Mouse (Mus musculus): ENCODE results near the gene Fam135a. TPM values are rescaled to one million over a fixed set of nuclear protein-coding genes. Genes with fewer than 3 reads are reported as not detected.
A peak's percentile ranks its signal among the peaks of the same experiment; 100 is the strongest.

Gene Fam135a
- total and polyA plus RNA-seq, 2 experiments from 2014 or later, result 23.0 to 31.9 TPM

DNA sequence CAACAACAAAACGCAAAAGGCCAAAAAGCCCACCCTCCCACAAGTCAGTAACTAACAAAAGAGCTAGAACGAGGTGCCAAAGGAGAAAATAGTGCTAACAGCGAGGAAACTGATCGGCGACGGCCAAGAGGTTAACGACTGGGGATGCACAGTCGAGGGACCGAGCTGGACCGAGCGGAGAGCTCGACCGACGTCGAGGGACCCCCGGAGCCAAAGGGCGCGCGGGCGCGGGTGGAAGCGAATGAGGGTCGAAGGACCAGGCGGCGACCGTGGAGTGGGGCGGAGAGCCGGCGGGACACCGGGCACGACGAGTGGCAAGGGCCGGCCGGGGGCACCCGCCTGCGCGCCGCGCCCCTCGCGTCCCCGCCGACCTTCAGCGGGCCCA is 608 bp downstream of the Fam135a start:
- WGBS, result under 1% methylated on average over 26 of the region's 44 CpGs

DNA sequence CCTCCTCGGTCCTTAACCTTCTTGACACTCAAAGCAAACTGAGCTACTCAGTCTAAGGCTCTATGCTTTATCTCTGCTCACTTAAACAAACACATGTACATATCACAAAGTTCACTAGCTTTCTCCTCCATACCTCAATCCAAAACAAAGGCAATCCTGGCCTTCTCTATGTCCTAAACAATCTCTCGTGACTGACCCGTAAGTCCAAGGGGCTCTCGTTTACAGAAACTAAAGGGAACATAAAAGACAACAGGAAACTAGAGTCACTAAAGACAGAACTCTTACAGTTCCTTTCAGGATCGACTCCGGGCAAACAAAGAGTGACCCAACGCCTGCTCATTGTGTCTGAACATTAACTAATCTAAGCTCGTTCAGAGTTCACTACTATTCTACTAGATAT is 2.6 kb downstream of the Fam135a start:
- Histone ChIP-seq H3K4me2 (ENCODE audit: low read depth, low read length) (peak overlapping the region; percentile 30; the same call in 1 of the 2 replicates), H3K4me1 (ENCODE audit: insufficient read depth, low read length) (no peaks in the 10 kb centered on the region), H3K27me3 (ENCODE audit: insufficient read depth, low read length) (no peaks in the 10 kb centered on the region), H3K9ac (replicated peaks; ENCODE audit: low read length) (no peak overlapping the region), H3K4me3 (ENCODE audit: low read length) (no peak overlapping the region), H3K9me3 (ENCODE audit: low read length) (no peaks in the 10 kb centered on the region), H3K36me3 (ENCODE audit: insufficient read depth, low read length) (no peaks in the 10 kb centered on the region), H3K27ac (no peak overlapping the region)
- DNase-seq (ENCODE audit: low spot score) (no peak), ATAC-seq (no peak)
- TF ChIP-seq CTCF (IDR thresholded peaks at IDR 0.05; ENCODE audit: low read depth), result no peak
- WGBS, result 47% methylated on average over 8 of the region's 8 CpGs

More for the DNA sequence above, 608 bp downstream of the Fam135a start:
- Histone ChIP-seq H3K4me1 (ENCODE audit: insufficient read depth, low read length) (no peaks in the 10 kb centered on the region), H3K9ac (replicated peaks; ENCODE audit: low read length) (peak overlapping the region; percentile 93), H3K27ac (peak overlapping the region; percentile 91), H3K4me2 (ENCODE audit: low read depth, low read length) (peak overlapping the region; percentile 76), H3K27me3 (ENCODE audit: insufficient read depth, low read length) (no peaks in the 10 kb centered on the region), H3K9me3 (ENCODE audit: low read length) (no peaks in the 10 kb centered on the region), H3K36me3 (ENCODE audit: insufficient read depth, low read length) (no peaks in the 10 kb centered on the region), H3K4me3 (ENCODE audit: low read length) (peak overlapping the region; percentile 94)
- TF ChIP-seq CTCF (IDR thresholded peaks at IDR 0.05; ENCODE audit: low read depth), result no peak
- DNase-seq (ENCODE audit: low spot score) (peak; percentile 39), ATAC-seq (no peak; the same call in 1 of the 2 replicates)

DNA sequence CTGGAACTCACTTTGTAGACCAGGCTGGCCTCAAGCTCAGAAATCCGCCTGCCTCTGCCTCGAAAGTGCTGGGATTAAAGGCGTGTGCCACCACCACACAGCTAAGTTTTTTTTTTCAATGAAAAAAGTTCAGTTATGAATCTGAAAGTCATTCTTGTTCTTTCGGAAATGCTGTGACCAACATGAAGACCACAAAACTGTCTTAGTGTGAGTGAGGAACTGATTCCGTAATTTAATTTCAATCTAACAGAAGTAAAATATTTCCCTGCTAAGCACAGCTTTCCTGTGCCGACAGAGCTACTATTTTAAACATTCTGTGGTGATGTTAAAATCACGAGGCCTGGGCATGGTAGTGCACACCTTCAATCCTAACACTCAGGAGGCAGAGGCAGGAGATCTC is 7.7 kb downstream of the Fam135a start:
- WGBS, result 95% methylated on average over 7 of the region's 7 CpGs
- no peak for ATAC-seq
- no peak overlapping the region for H3K9ac ChIP-seq (replicated peaks; ENCODE audit: low read length)
- H3K4me3 ChIP-seq (ENCODE audit: low read length), result no peak overlapping the region
- H3K9me3 ChIP-seq (ENCODE audit: low read length), result no peaks in the 10 kb centered on the region
- no peaks in the 10 kb centered on the region for H3K4me1 ChIP-seq (ENCODE audit: insufficient read depth, low read length)
- no peak overlapping the region for H3K27ac ChIP-seq
- DNase-seq (ENCODE audit: low spot score), result no peak
- H3K27me3 ChIP-seq (ENCODE audit: insufficient read depth, low read length), result no peaks in the 10 kb centered on the region
- H3K36me3 ChIP-seq (ENCODE audit: insufficient read depth, low read length), result no peaks in the 10 kb centered on the region
- no peak for TF ChIP-seq CTCF (IDR thresholded peaks at IDR 0.05; ENCODE audit: low read depth)
- H3K4me2 ChIP-seq (ENCODE audit: low read depth, low read length), result no peak overlapping the region

DNA sequence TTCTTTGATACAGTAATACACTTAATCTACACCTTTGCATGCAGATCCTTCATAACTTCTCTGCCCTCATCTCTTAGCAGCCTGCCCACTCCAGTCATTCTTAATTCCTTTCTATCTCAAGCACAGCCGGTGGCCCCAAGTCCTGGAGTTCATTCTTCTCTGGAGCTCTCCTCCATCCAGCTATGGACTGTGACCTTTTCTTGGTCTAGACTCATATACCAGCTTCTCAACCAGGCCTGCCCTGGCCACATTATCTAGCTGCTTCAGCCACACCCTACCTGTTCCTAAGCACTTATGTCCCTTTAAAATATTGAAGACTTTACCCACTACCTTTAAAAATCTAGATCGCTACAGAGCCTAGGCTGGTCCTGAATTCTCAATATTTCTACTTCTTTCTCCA is 9.5 kb downstream of the Fam135a start:
- TF ChIP-seq CTCF (IDR thresholded peaks at IDR 0.05; ENCODE audit: low read depth), result no peak
- H3K27me3 ChIP-seq (ENCODE audit: insufficient read depth, low read length), result no peaks in the 10 kb centered on the region
- H3K36me3 ChIP-seq (ENCODE audit: insufficient read depth, low read length), result no peaks in the 10 kb centered on the region
- no peaks in the 10 kb centered on the region for H3K4me1 ChIP-seq (ENCODE audit: insufficient read depth, low read length)
- H3K9me3 ChIP-seq (ENCODE audit: low read length), result no peaks in the 10 kb centered on the region
- 92% methylated on average over 2 of the region's 2 CpGs for WGBS
- H3K4me2 ChIP-seq (ENCODE audit: low read depth, low read length), result no peak overlapping the region
- no peak for ATAC-seq
- no peak overlapping the region for H3K27ac ChIP-seq
- no peak overlapping the region for H3K4me3 ChIP-seq (ENCODE audit: low read length)
- no peak for DNase-seq (ENCODE audit: low spot score)
- no peak overlapping the region for H3K9ac ChIP-seq (replicated peaks; ENCODE audit: low read length)

DNA sequence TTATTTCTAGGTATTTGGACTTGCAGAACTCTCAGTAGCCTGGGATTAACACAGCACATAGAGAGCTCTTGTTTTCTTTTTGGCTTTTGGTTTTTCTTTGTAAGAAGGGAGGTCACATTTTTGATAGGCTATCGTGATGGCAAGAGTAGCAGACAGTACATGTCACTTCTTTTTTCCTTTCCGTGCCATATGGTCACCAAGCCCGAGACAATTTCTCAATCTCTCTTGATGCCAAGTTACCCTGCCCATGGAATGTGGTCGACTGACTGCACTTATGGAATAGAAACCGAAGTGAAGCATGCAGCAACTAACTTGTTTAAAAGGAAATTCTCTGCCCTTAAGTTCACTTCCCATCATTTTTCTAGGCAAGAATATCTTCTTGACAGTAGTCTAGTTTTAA is 10.0 kb downstream of the Fam135a start:
- TF ChIP-seq CTCF (IDR thresholded peaks at IDR 0.05; ENCODE audit: low read depth), result no peak

DNA sequence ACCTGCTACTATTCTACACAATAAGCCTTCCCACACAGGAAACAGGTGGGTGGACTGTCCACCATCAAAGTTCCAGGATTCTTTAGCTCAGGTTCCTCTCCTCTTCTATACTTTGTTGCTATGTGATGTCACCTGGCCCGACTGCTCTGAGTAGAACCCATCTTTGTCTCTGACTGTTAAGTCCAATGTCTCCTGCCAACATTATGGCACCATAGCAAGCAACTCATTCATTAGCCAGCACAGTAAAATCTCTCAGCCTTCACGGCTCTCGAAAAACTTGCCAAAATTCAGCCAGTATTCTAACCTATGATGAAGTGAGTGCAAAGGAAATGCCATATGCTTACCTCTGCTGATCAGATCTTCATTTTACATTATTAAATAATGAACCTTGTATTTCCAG is 14.0 kb downstream of the Fam135a start:
- DNase-seq (ENCODE audit: low spot score), result peak; percentile 5
- H3K9ac ChIP-seq (replicated peaks; ENCODE audit: low read length), result no peak overlapping the region
- H3K4me2 ChIP-seq (ENCODE audit: low read depth, low read length), result no peak overlapping the region
- H3K4me3 ChIP-seq (ENCODE audit: low read length), result no peak overlapping the region
- H3K4me1 ChIP-seq (ENCODE audit: insufficient read depth, low read length), result no peaks in the 10 kb centered on the region
- WGBS, result 65% methylated on average over 3 of the region's 3 CpGs
- peaks cover 4% of the 10 kb centered on the region; the same call in 1 of the 2 replicates for H3K36me3 ChIP-seq (ENCODE audit: insufficient read depth, low read length)
- no peak for ATAC-seq
- H3K27me3 ChIP-seq (ENCODE audit: insufficient read depth, low read length), result no peaks in the 10 kb centered on the region
- no peak overlapping the region for H3K27ac ChIP-seq
- no peaks in the 10 kb centered on the region for H3K9me3 ChIP-seq (ENCODE audit: low read length)
- TF ChIP-seq CTCF (IDR thresholded peaks at IDR 0.05; ENCODE audit: low read depth), result no peak

More for the DNA sequence above, 10.0 kb downstream of the Fam135a start:
- 56% methylated on average over 5 of the region's 5 CpGs for WGBS
- Histone ChIP-seq H3K4me3 (ENCODE audit: low read length) (no peak overlapping the region), H3K9ac (replicated peaks; ENCODE audit: low read length) (no peak overlapping the region), H3K4me1 (ENCODE audit: insufficient read depth, low read length) (no peaks in the 10 kb centered on the region), H3K9me3 (ENCODE audit: low read length) (no peaks in the 10 kb centered on the region), H3K27me3 (ENCODE audit: insufficient read depth, low read length) (no peaks in the 10 kb centered on the region), H3K36me3 (ENCODE audit: insufficient read depth, low read length) (no peaks in the 10 kb centered on the region), H3K27ac (no peak overlapping the region), H3K4me2 (ENCODE audit: low read depth, low read length) (no peak overlapping the region)
- ATAC-seq (no peak), DNase-seq (ENCODE audit: low spot score) (no peak)

DNA sequence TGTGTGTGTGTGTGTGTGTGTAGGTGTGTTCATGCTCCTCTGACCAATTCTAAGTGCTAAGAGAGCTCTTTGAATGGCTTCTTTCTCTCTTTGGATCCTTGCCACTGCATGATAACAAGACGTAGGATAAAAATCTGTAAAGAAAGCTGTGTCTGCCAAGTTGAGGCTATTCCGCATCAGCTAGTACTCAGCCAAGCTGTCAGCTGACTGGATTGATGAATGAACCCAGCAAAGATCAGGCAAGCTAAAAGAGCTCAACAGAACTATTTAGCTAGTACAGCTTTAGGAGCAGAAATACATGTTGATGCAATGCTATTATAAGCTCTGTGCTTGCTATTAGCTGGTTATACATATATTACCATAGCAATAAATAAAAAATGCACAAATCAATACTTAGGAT is 25.7 kb downstream of the Fam135a start:
- Histone ChIP-seq H3K27ac (no peak overlapping the region), H3K4me1 (ENCODE audit: insufficient read depth, low read length) (no peaks in the 10 kb centered on the region; the same call in 1 of the 2 replicates), H3K4me3 (ENCODE audit: low read length) (no peak overlapping the region), H3K4me2 (ENCODE audit: low read depth, low read length) (no peak overlapping the region), H3K9me3 (ENCODE audit: low read length) (no peaks in the 10 kb centered on the region), H3K27me3 (ENCODE audit: insufficient read depth, low read length) (no peaks in the 10 kb centered on the region), H3K36me3 (ENCODE audit: insufficient read depth, low read length) (no peaks in the 10 kb centered on the region; the same call in 1 of the 2 replicates), H3K9ac (replicated peaks; ENCODE audit: low read length) (no peak overlapping the region)
- DNase-seq (ENCODE audit: low spot score) (peak; percentile 75), ATAC-seq (peak; percentile 45; the same call in 1 of the 2 replicates)
- TF ChIP-seq CTCF (IDR thresholded peaks at IDR 0.05; ENCODE audit: low read depth), result no peak
- 31% methylated on average over 2 of the region's 2 CpGs for WGBS

All from hindbrain, postnatal 0 days (tissue).